ENCODE assay signal across 24 mouse cellular contexts in genomic region chr3:54475879-54476278, GRCm38 (mm10).
"Had no signal": no experiment of that assay in that cellular context is flagged by ENCODE, and none has a peak within 500 bp of the region (broad histone marks: within the 10 kb centered on the region; RNA-seq: fewer than 3 reads in every experiment).

No protein-coding gene starts in this region.

- H3K9me3 ChIP-seq: heart, embryonic 10.5 days; heart, embryonic 12.5 days; hindbrain, embryonic 10.5 days; hindbrain, embryonic 12.5 days; kidney, embryonic 15.5 days; limb, embryonic 13.5 days; limb, embryonic 15.5 days; liver, embryonic 13.5 days; liver, embryonic 15.5 days had no signal

- DNase-seq: gastrocnemius, postnatal 25 days; heart, postnatal 4 days; kidney, adult 11 months; kidney, adult 2 months; kidney, adult 9 months; kidney, postnatal 14 days; kidney, postnatal 36 days; layer of hippocampus, adult 9-11 months; layer of hippocampus, postnatal 36 days; left cerebral cortex, postnatal 4 days; liver, embryonic 13.5 days; liver, postnatal 0 days had no signal

- H3K27ac ChIP-seq: heart, embryonic 10.5 days; hindbrain, embryonic 10.5 days; hindbrain, embryonic 12.5 days; hindbrain, embryonic 14.5 days; kidney, embryonic 15.5 days; kidney, postnatal 0 days; limb, embryonic 13.5 days; limb, embryonic 15.5 days; liver, embryonic 13.5 days; liver, embryonic 15.5 days had no signal

- H3K27me3 ChIP-seq: heart, embryonic 12.5 days; hindbrain, embryonic 12.5 days; kidney, embryonic 15.5 days; limb, embryonic 15.5 days; liver, embryonic 13.5 days; liver, embryonic 15.5 days had no signal

- ATAC-seq: hindbrain, embryonic 16.5 days; inflammation-experienced regulatory T-cells, adult 6 months; liver, postnatal 0 days had no signal

- H3K4me1 ChIP-seq: heart, embryonic 10.5 days; heart, embryonic 12.5 days; hindbrain, embryonic 10.5 days; hindbrain, embryonic 12.5 days; liver, embryonic 13.5 days; liver, embryonic 15.5 days had no signal

- H3K9ac ChIP-seq: heart, embryonic 12.5 days; hindbrain, embryonic 12.5 days; hindbrain, embryonic 14.5 days; kidney, embryonic 15.5 days; limb, embryonic 13.5 days; limb, embryonic 15.5 days; liver, embryonic 13.5 days; liver, embryonic 15.5 days; liver, postnatal 0 days had no signal

- H3K4me3 ChIP-seq: heart, embryonic 10.5 days; heart, embryonic 12.5 days; hindbrain, embryonic 10.5 days; hindbrain, embryonic 12.5 days; kidney, embryonic 15.5 days; limb, embryonic 13.5 days; limb, embryonic 15.5 days; liver, embryonic 13.5 days; liver, embryonic 15.5 days had no signal

- H3K4me2 ChIP-seq: heart, embryonic 12.5 days; hindbrain, embryonic 12.5 days; hindbrain, embryonic 14.5 days; kidney, embryonic 15.5 days; limb, embryonic 13.5 days; limb, embryonic 15.5 days; liver, embryonic 13.5 days; liver, embryonic 15.5 days had no signal

- H3K36me3 ChIP-seq: heart, embryonic 10.5 days; heart, embryonic 12.5 days; hindbrain, embryonic 10.5 days; hindbrain, embryonic 12.5 days; kidney, embryonic 15.5 days; limb, embryonic 13.5 days; limb, embryonic 15.5 days; liver, embryonic 13.5 days; liver, embryonic 15.5 days had no signal
